Mouse (Mus musculus) C2C12 (cell line): ENCODE results near the gene Pls1. TPM values are rescaled to one million over a fixed set of nuclear protein-coding genes. Genes with fewer than 3 reads are reported as not detected.

ENCODE experiments used
- H3K27me3 ChIP-seq: one replicate; pipeline ENCODE4 v1.6.1; 2011; ENCODE audit not compliant: control insufficient read depth, insufficient read depth, insufficient read length
- H3K36me3 ChIP-seq: one replicate; pipeline ENCODE4 v1.6.1; 2011; ENCODE audit not compliant: control insufficient read depth, insufficient read depth
- H3K4me3 ChIP-seq: one replicate; pipeline ENCODE4 v1.5.1; 2011; ENCODE audit warnings: mild to moderate bottlenecking, control low read depth; ENCODE audit not compliant: poor library complexity, insufficient read depth, severe bottlenecking
- H3K79me2 ChIP-seq: one replicate; pipeline ENCODE4 v1.6.1; 2011; ENCODE audit not compliant: control insufficient read depth, insufficient read depth
- H3K79me3 ChIP-seq: one replicate; pipeline ENCODE4 v1.6.1; 2011; ENCODE audit warnings: low read depth, control low read depth
- H3ac ChIP-seq: one replicate; pipeline ENCODE3; 2011; ENCODE audit warnings: low read depth; ENCODE audit not compliant: control insufficient read depth, insufficient read length
- CEBPB ChIP-seq: IDR thresholded peaks from one replicate; pipeline ENCODE4 v1.6.1; 2011; ENCODE audit warnings: low read depth, mild to moderate bottlenecking, control low read depth, moderate library complexity
- CTCF ChIP-seq: IDR thresholded peaks from one replicate; pipeline ENCODE4 v1.5.1; 2011; ENCODE audit not compliant: control insufficient read depth, insufficient read depth, insufficient read length
- FOSL1 ChIP-seq: IDR thresholded peaks from one replicate; pipeline ENCODE4 v1.8.0; 2011; ENCODE audit warnings: mild to moderate bottlenecking, low read length; ENCODE audit not compliant: poor library complexity, insufficient read depth, severe bottlenecking
- MAX ChIP-seq: IDR thresholded peaks from one replicate; pipeline ENCODE4 v1.6.1; 2011; ENCODE audit warnings: mild to moderate bottlenecking, control low read depth
- MYOD1 ChIP-seq: IDR thresholded peaks from one replicate; pipeline ENCODE4 v1.6.1; 2011; ENCODE audit warnings: low read depth; ENCODE audit not compliant: control insufficient read depth, insufficient read length
- MYOG ChIP-seq: IDR thresholded peaks from one replicate; pipeline ENCODE4 v1.6.1; 2011; ENCODE audit not compliant: control insufficient read depth, insufficient read length; ENCODE audit errors: extremely low read depth
- USF1 ChIP-seq: IDR thresholded peaks from one replicate; pipeline ENCODE4 v1.6.1; 2011; ENCODE audit warnings: low read depth, mild to moderate bottlenecking, control low read depth, moderate library complexity
- polyA plus RNA-seq: library from polyadenylated mRNA; unstranded; fragments of >200 nt; fragmentation: generic; extraction: Trizol; gene quantifications from one replicate; pipeline ENCODE4 v1.2.1, GENCODE M21; 2012; ENCODE audit warnings: missing spikeins

The Pls1 gene
- polyA plus RNA-seq, 1 experiment = 0.01 TPM

GRCm38 (mm10) chr9:95803783-95804182 lies 41.3 kb downstream of the Pls1 start:
- TF ChIP-seq MYOG (no peak), CTCF (no peak), MYOD1 (no peak), MAX (no peak)
- Histone ChIP-seq H3ac (no peak overlapping the region), H3K79me2 (no peaks in the 10 kb centered on the region), H3K4me3 (no peak overlapping the region), H3K36me3 (no peaks in the 10 kb centered on the region), H3K79me3 (no peaks in the 10 kb centered on the region), H3K27me3 (no peaks in the 10 kb centered on the region)

- TF ChIP-seq CEBPB = no peak
- no peak for TF ChIP-seq MYOD1
- TF ChIP-seq USF1 = no peak
- TF ChIP-seq MAX = no peak
- no peak for TF ChIP-seq CTCF
- no peak for TF ChIP-seq MYOG
- TF ChIP-seq FOSL1 = no peak
- Histone ChIP-seq H3K79me2 (no peaks in the 10 kb centered on the region), H3K79me3 (no peaks in the 10 kb centered on the region), H3ac (no peak overlapping the region), H3K36me3 (no peaks in the 10 kb centered on the region), H3K4me3 (no peak overlapping the region), H3K27me3 (no peaks in the 10 kb centered on the region)
Observed at GRCm38 (mm10) chr9:95801610-95802451, 43.3 kb downstream of the Pls1 start.

- no peak overlapping the region for H3K4me3 ChIP-seq
- H3K79me2 ChIP-seq = no peaks in the 10 kb centered on the region
- H3K79me3 ChIP-seq = no peaks in the 10 kb centered on the region
- TF ChIP-seq MAX (no peak), CTCF (no peak), MYOD1 (no peak), FOSL1 (no peak), MYOG (no peak), CEBPB (no peak), USF1 (no peak)
- no peak overlapping the region for H3ac ChIP-seq
- H3K27me3 ChIP-seq = no peaks in the 10 kb centered on the region
- H3K36me3 ChIP-seq = no peaks in the 10 kb centered on the region
Observed at GRCm38 (mm10) chr9:95796323-95796722, 48.8 kb downstream of the Pls1 start.

GRCm38 (mm10) chr9:95795844-95796243 lies 49.3 kb downstream of the Pls1 start:
- Histone ChIP-seq H3ac (no peak overlapping the region), H3K27me3 (peaks cover 2% of the 10 kb centered on the region), H3K36me3 (no peaks in the 10 kb centered on the region), H3K4me3 (no peak overlapping the region), H3K79me2 (no peaks in the 10 kb centered on the region), H3K79me3 (no peaks in the 10 kb centered on the region)
- TF ChIP-seq MYOD1 (no peak), MYOG (no peak), CTCF (no peak), CEBPB (no peak), MAX (no peak), USF1 (no peak), FOSL1 (no peak)

- Histone ChIP-seq H3K27me3 (peaks cover 3% of the 10 kb centered on the region), H3K79me3 (no peaks in the 10 kb centered on the region), H3K79me2 (no peaks in the 10 kb centered on the region), H3K4me3 (no peak overlapping the region), H3K36me3 (no peaks in the 10 kb centered on the region), H3ac (no peak overlapping the region)
- no peak for TF ChIP-seq FOSL1
- TF ChIP-seq CEBPB = no peak
- TF ChIP-seq MAX = no peak
- TF ChIP-seq USF1 = no peak
- TF ChIP-seq MYOD1 = no peak
- no peak for TF ChIP-seq CTCF
- no peak for TF ChIP-seq MYOG
Observed at GRCm38 (mm10) chr9:95795077-95795784, 49.9 kb downstream of the Pls1 start.
